ENCODE assay signal across 24 mouse cellular contexts in the genomic region with DNA sequence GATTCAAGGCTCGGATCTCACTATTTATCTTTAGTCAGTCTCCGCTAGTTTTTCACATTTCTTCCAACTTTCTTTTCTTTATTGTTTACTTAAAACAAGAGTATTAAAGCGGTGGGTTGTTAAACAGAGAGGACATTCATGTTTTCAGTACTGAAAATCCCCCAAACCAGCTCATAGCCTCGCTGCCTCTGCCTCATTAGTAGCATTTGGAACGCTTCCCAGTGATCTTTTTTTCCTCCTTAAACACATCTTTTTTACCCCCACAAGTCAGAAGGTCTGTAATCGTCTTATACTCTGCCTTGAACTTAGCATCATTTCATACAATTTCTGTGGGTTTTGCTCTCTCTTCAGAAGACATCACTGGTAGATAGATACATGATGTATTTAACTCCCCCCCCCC. TPM values are rescaled to one million over a fixed set of nuclear protein-coding genes. Genes with fewer than 3 reads are reported as not detected.
"Had no signal": no experiment of that assay in that cellular context is flagged by ENCODE, and none has a peak within 500 bp of the region (broad histone marks: within the 10 kb centered on the region; RNA-seq: fewer than 3 reads in every experiment).

No protein-coding gene starts in this region.

- H3K36me3 ChIP-seq: liver, embryonic 12.5 days; liver, embryonic 15.5 days; midbrain, embryonic 13.5 days; neural tube, embryonic 13.5 days; stomach, embryonic 15.5 days had no signal

- H3K4me3 ChIP-seq: layer of hippocampus, adult 2 months; liver, embryonic 12.5 days; liver, embryonic 15.5 days; midbrain, embryonic 13.5 days; myocyte; neural tube, embryonic 13.5 days; stomach, embryonic 15.5 days had no signal

- H3K27me3 ChIP-seq: liver, embryonic 12.5 days; liver, embryonic 15.5 days; midbrain, embryonic 13.5 days; neural tube, embryonic 13.5 days; stomach, embryonic 15.5 days had no signal

- H3K9ac ChIP-seq: liver, embryonic 12.5 days; liver, embryonic 15.5 days; midbrain, embryonic 13.5 days; neural tube, embryonic 13.5 days; stomach, embryonic 15.5 days had no signal

- DNase-seq: kidney, adult 11 months; kidney, adult 9 months; kidney, postnatal 25 days; layer of hippocampus, adult 9-11 months; liver; lung, adult 2 months; retina, postnatal 1 day; right cerebral cortex, postnatal 25 days; spleen, adult 18-20 months; thymus, postnatal 25 days had no signal

- H3K9me3 ChIP-seq: liver, embryonic 12.5 days; liver, embryonic 15.5 days; stomach, embryonic 15.5 days had no signal

- ATAC-seq: liver, embryonic 12.5 days; lung, postnatal 0 days; midbrain, embryonic 13.5 days had no signal

- H3K4me2 ChIP-seq: liver, embryonic 12.5 days; liver, embryonic 15.5 days; midbrain, embryonic 13.5 days; neural tube, embryonic 13.5 days; stomach, embryonic 15.5 days had no signal

- H3K27ac ChIP-seq: layer of hippocampus, adult 2 months; liver, embryonic 12.5 days; liver, embryonic 15.5 days; macrophage; midbrain, embryonic 13.5 days; neural tube, embryonic 13.5 days had no signal

- H3K4me1 ChIP-seq: liver, embryonic 12.5 days; liver, embryonic 15.5 days; midbrain, embryonic 13.5 days; neural tube, embryonic 13.5 days; stomach, embryonic 15.5 days had no signal

RNA-seq across cellular contexts. Expression of a gene that starts 48.2 kb away (rescaled TPM):
- total RNA-seq: left cerebral cortex, postnatal 25 days; megakaryocyte, adult 5-6 weeks; monocyte, adult 5-6 weeks; neutrophil, adult 5-6 weeks had no signal
- polyA plus RNA-seq: limb, embryonic 11.5 days; liver, embryonic 12.5 days; liver, embryonic 15.5 days; lung, postnatal 0 days; macrophage; myocyte; neural tube, embryonic 13.5 days had no signal
